Mouse (Mus musculus): Measurements from ENCODE around the gene Zfp451. TPM values are rescaled to one million over a fixed set of nuclear protein-coding genes. Genes with fewer than 3 reads are reported as not detected.
A peak's percentile ranks its signal among the peaks of the same experiment; 100 is the strongest.
"Not testable (repeated sequence)": the region's sequence is repeated elsewhere in the genome, so short reads cannot be mapped to it uniquely, and the experiment has no call there.

Zfp451 gene
- total and polyA plus RNA-seq, 3 experiments, result 33.7 to 102 (median 36.7) TPM

DNA sequence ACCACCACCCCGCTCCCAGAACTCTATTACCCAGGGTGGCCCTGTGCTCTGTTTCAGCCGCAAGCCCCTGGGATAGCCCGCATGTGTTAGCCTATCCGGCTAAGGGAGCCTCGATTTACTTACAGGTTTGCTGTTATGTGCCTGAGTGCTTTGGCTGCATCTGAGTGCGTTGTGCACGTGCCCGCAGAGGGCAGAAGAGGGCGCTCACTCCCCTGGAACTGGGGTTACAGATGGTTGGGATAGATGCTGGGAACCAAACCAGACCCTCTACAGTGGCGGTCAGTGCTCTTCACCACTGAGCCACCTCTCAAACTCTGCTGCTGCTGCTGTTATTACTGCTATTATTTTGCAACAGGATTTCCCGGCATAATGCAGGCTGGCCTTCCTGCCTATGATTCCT lies 65.3 kb downstream of the Zfp451 start:
- ATAC-seq (ENCODE audit: extremely low read depth, insufficient number of reproducible peaks, low FRiP score, poor library complexity, severe bottlenecking) (no peak), DNase-seq (ENCODE audit: low spot score) (no peak)
- Histone ChIP-seq H3K4me1 (ENCODE audit: insufficient read depth, low read depth, low read length) (peaks cover 25% of the 10 kb centered on the region), H3K4me3 (ENCODE audit: low read depth, low read length) (no peak overlapping the region), H3K9me3 (replicated peaks) (no peaks in the 10 kb centered on the region), H3K36me3 (replicated peaks) (peaks cover 89% of the 10 kb centered on the region), H3K27me3 (ENCODE audit: insufficient read depth, low read length) (no peaks in the 10 kb centered on the region)
- TF ChIP-seq POLR2AphosphoS5 (IDR thresholded peaks at IDR 0.05; ENCODE audit: insufficient replicate concordance, low read depth, low read length), result no peak

DNA sequence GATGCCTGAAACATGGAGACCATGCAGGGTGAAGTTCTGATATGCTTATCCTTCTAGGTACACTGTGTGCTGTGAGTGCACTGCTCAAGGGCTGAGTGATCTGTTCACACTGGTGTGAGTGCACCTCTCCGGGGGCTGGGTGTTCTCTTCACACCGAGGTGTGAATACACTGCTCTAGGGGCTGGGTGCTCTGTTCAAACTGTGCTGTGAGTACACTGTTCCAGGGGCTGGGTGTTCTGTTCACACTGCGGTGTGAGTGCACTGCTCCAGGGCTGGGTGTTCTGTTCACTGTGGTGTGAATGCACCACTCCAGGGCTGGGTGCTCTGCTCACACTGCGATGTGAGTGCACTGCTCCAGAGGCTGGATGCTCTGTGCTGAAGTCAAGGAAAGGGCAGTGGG lies 68.5 kb downstream of the Zfp451 start:
- DNase-seq (ENCODE audit: low spot score), result no peak
- no peaks in the 10 kb centered on the region for H3K9me3 ChIP-seq (replicated peaks)
- peaks cover 20% of the 10 kb centered on the region for H3K4me1 ChIP-seq (ENCODE audit: insufficient read depth, low read depth, low read length)
- ATAC-seq (ENCODE audit: extremely low read depth, insufficient number of reproducible peaks, low FRiP score, poor library complexity, severe bottlenecking), result no peak
- H3K4me3 ChIP-seq (ENCODE audit: low read depth, low read length), result no peak overlapping the region
- H3K27me3 ChIP-seq (ENCODE audit: insufficient read depth, low read length), result no peaks in the 10 kb centered on the region
- peaks cover 76% of the 10 kb centered on the region for H3K36me3 ChIP-seq (replicated peaks)
- TF ChIP-seq TAL1 (conservative IDR thresholded peaks at IDR 0.05; ENCODE audit: low read depth, low read length) (no peak), POLR2AphosphoS5 (IDR thresholded peaks at IDR 0.05; ENCODE audit: insufficient replicate concordance, low read depth, low read length) (no peak), CTCF (IDR thresholded peaks at IDR 0.05; ENCODE audit: low read depth, low read length) (no peak), GATA1 (IDR thresholded peaks at IDR 0.05; ENCODE audit: borderline replicate concordance, low read length) (no peak), GATA2 (IDR thresholded peaks at IDR 0.05; ENCODE audit: borderline replicate concordance, low read depth, low read length) (no peak)

DNA sequence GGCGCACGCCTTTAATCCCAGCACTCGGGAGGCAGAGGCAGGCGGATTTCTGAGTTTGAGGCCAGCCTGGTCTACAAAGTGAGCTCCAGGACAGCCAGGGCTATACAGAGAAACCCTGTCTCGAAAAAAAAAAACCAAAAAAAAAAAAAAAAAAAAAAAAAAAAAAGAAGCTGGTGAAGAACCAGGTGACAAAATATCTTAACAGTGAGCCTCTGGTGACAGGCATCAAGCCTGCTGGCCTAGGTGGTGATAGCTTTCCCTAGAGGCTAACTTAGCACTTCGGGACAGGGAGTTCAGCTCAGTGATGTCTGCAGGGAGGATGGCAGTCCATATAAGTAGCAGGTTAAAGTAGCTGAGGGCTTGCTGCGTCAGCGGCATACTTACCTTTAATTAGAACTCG lies 69.6 kb downstream of the Zfp451 start:
- ATAC-seq (ENCODE audit: extremely low read depth, insufficient number of reproducible peaks, low FRiP score, poor library complexity, severe bottlenecking); DNase-seq (ENCODE audit: low spot score); H3K4me3 ChIP-seq (ENCODE audit: low read depth, low read length); H3K27me3 ChIP-seq (ENCODE audit: insufficient read depth, low read length); H3K9me3 ChIP-seq (replicated peaks): not testable (repeated sequence)
- Histone ChIP-seq H3K4me1 (ENCODE audit: insufficient read depth, low read depth, low read length) (peaks cover 20% of the 10 kb centered on the region), H3K36me3 (replicated peaks) (peaks cover 70% of the 10 kb centered on the region)

DNA sequence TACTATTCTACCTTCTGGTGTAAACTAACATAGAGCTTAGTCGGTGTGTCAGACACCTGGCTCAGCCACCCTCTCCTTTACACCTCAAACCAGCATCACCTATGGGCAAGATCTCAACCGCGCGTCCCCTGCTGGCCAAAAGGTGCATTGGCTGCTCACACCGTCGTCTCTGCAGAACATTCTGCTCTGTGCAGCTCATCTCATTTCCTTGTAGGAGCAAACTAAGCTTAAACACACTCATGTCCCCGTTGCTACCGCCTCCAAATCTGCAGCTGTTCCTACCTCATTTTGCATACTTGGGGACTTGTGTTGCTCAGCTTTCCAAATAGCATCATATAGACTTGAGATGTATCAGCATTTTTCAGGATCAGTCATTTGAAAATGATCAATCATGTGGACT lies 71.5 kb downstream of the Zfp451 start:
- no peak overlapping the region for H3K4me3 ChIP-seq (ENCODE audit: low read depth, low read length)
- H3K9me3 ChIP-seq (replicated peaks), result no peaks in the 10 kb centered on the region
- peaks cover 22% of the 10 kb centered on the region for H3K4me1 ChIP-seq (ENCODE audit: insufficient read depth, low read depth, low read length)
- ATAC-seq (ENCODE audit: extremely low read depth, insufficient number of reproducible peaks, low FRiP score, poor library complexity, severe bottlenecking) (no peak), DNase-seq (ENCODE audit: low spot score) (no peak)
- TF ChIP-seq GATA2 (IDR thresholded peaks at IDR 0.05; ENCODE audit: borderline replicate concordance, low read depth, low read length) (no peak), CTCF (IDR thresholded peaks at IDR 0.05; ENCODE audit: low read depth, low read length) (peak; percentile 97)
- peaks cover 53% of the 10 kb centered on the region for H3K36me3 ChIP-seq (replicated peaks)
- H3K27me3 ChIP-seq (ENCODE audit: insufficient read depth, low read length), result no peaks in the 10 kb centered on the region; the same call in 1 of the 2 replicates

DNA sequence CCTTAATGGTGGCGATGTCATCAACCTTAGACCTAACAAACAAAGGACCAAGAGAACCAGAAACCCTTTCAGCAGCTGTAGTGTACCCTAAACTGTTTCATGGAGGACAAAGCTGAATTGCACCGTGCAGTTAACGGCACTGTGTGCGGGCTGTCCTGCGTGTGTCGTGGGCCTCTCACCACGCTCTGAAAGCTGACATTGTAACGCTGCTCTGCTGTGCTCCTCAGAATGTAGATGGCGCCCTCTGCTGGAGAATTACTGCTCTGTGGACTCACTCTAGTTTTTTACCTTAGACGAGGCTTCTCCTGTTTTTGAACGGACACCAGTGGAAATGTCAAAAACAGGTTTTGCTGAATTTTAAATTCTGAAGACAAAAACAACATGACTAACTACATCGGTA lies 75.1 kb downstream of the Zfp451 start:
- peaks cover 16% of the 10 kb centered on the region for H3K4me1 ChIP-seq (ENCODE audit: insufficient read depth, low read depth, low read length)
- peaks cover 19% of the 10 kb centered on the region for H3K36me3 ChIP-seq (replicated peaks)
- TF ChIP-seq CTCF (IDR thresholded peaks at IDR 0.05; ENCODE audit: low read depth, low read length) (peak; percentile 97), GATA1 (IDR thresholded peaks at IDR 0.05; ENCODE audit: borderline replicate concordance, low read length) (no peak)
- H3K9me3 ChIP-seq (replicated peaks), result no peaks in the 10 kb centered on the region
- DNase-seq (ENCODE audit: low spot score), result peak; percentile 73
- peaks cover 4% of the 10 kb centered on the region for H3K27me3 ChIP-seq (ENCODE audit: insufficient read depth, low read length)
- ATAC-seq (ENCODE audit: extremely low read depth, insufficient number of reproducible peaks, low FRiP score, poor library complexity, severe bottlenecking), result peak; percentile 69
- H3K4me3 ChIP-seq (ENCODE audit: low read depth, low read length), result peak overlapping the region; percentile 24; the same call in 1 of the 2 replicates

DNA sequence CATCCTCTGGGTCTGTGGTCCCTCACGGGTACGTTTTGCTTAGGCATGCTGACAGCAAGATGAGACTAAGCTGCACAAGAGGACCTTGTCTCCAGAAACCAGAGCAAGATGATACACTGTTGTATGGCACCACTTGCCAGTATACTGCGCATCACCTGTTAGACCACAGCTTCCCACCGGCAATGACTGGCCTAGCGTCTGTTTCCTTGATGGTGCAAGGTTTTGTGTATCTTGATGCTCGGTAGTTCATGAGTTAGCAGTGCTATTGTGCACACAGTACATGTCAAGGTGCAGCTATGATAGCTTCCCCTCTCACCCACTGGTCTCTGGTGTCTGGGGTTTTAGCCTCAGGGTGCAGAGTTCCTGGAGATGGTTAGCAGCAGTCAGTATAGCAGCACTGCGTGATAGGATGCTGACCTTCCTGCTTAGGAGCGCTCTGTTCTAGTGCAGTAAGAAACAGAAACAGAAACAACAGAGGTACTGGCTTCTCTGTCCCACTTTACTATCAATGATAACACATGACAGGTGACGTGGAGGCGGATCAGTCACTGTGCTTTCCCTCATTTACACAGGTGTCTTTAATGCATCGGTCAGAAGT lies 75.6 kb downstream of the Zfp451 start:
- ATAC-seq (ENCODE audit: extremely low read depth, insufficient number of reproducible peaks, low FRiP score, poor library complexity, severe bottlenecking), result no peak
- Histone ChIP-seq H3K4me3 (ENCODE audit: low read depth, low read length) (no peak overlapping the region; the same call in 1 of the 2 replicates), H3K36me3 (replicated peaks) (peaks cover 14% of the 10 kb centered on the region)

DNA sequence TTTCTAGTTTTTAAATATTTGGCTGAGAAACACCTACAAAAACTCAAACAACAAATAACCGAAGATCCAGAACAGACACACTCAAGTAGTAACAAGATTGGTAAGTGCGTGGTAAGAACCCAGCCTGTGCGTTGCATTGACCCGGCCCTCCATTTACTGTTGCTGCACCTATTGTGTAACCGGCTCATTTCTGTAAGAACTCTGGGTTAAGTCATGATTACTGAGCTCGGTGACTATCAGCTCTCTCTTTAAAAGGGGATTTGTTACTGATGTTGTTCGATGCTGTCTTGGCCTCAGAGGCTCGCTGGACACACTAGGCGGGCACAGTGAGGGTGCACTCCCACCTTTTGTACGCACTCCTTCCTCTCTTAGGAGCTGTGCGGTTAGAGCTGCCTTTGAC lies 76.1 kb downstream of the Zfp451 start:
- no peaks in the 10 kb centered on the region for H3K9me3 ChIP-seq (replicated peaks)
- no peak for ATAC-seq (ENCODE audit: extremely low read depth, insufficient number of reproducible peaks, low FRiP score, poor library complexity, severe bottlenecking)
- peaks cover 11% of the 10 kb centered on the region for H3K36me3 ChIP-seq (replicated peaks)

More for the DNA sequence above, 75.6 kb downstream of the Zfp451 start:
- peaks cover 7% of the 10 kb centered on the region for H3K27me3 ChIP-seq (ENCODE audit: insufficient read depth, low read length)
- DNase-seq (ENCODE audit: low spot score), result no peak
- TF ChIP-seq POLR2AphosphoS5 (IDR thresholded peaks at IDR 0.05; ENCODE audit: insufficient replicate concordance, low read depth, low read length), result 0 out of 2 replicates have a peak, but pooled peaks have one; percentile 30
- TF ChIP-seq CTCF (IDR thresholded peaks at IDR 0.05; ENCODE audit: low read depth, low read length), result no peak
- no peaks in the 10 kb centered on the region for H3K9me3 ChIP-seq (replicated peaks)
- peaks cover 13% of the 10 kb centered on the region for H3K4me1 ChIP-seq (ENCODE audit: insufficient read depth, low read depth, low read length)

More for the DNA sequence above, 76.1 kb downstream of the Zfp451 start:
- H3K4me1 ChIP-seq (ENCODE audit: insufficient read depth, low read depth, low read length), result peaks cover 13% of the 10 kb centered on the region
- TF ChIP-seq GATA1 (IDR thresholded peaks at IDR 0.05; ENCODE audit: borderline replicate concordance, low read length), result no peak
- TF ChIP-seq POLR2AphosphoS5 (IDR thresholded peaks at IDR 0.05; ENCODE audit: insufficient replicate concordance, low read depth, low read length), result no peak
- TF ChIP-seq TAL1 (conservative IDR thresholded peaks at IDR 0.05; ENCODE audit: low read depth, low read length), result no peak
- TF ChIP-seq GATA2 (IDR thresholded peaks at IDR 0.05; ENCODE audit: borderline replicate concordance, low read depth, low read length), result no peak
- no peak for TF ChIP-seq CTCF (IDR thresholded peaks at IDR 0.05; ENCODE audit: low read depth, low read length)
- no peak overlapping the region for H3K4me3 ChIP-seq (ENCODE audit: low read depth, low read length)
- no peak for DNase-seq (ENCODE audit: low spot score)
- H3K27me3 ChIP-seq (ENCODE audit: insufficient read depth, low read length), result peaks cover 8% of the 10 kb centered on the region
